Mouse (Mus musculus) forebrain, embryonic 12.5 days (tissue): Measurements from ENCODE around the gene Gm19668. TPM values are rescaled to one million over a fixed set of nuclear protein-coding genes. Genes with fewer than 3 reads are reported as not detected.
"Not testable (repeated sequence)": the region's sequence is repeated elsewhere in the genome, so short reads cannot be mapped to it uniquely, and the experiment has no call there.

Experiments
- ATAC-seq: fragments of 200-750 bp; cut with Nextera tagmentation; 2 replicates; pipeline ENCODE4 v1.8.0; 2017; ENCODE audit warnings: moderate TSS enrichment; ENCODE audit not compliant: low FRiP score
- H3K27ac ChIP-seq: fragments of 300-500 bp; sonication (generic); 2 replicates; pipeline ENCODE4 v1.5.1; 2016; ENCODE audit warnings: mild to moderate bottlenecking
- H3K27me3 ChIP-seq: fragments of 300-500 bp; sonication (generic); 2 replicates; pipeline ENCODE4 v1.6.1; 2016; ENCODE audit warnings: mild to moderate bottlenecking
- H3K36me3 ChIP-seq: fragments of 300-500 bp; sonication (generic); replicated peaks from 2 replicates; pipeline ENCODE4 v1.6.1; 2016; ENCODE audit warnings: mild to moderate bottlenecking
- H3K4me1 ChIP-seq: fragments of 300-500 bp; sonication (generic); 2 replicates; pipeline ENCODE4 v1.6.1; 2016
- H3K4me2 ChIP-seq: fragments of 300-500 bp; sonication (generic); 2 replicates; pipeline ENCODE4 v1.6.1; 2016; ENCODE audit warnings: mild to moderate bottlenecking, moderate library complexity
- H3K4me3 ChIP-seq: fragments of 300-500 bp; sonication (generic); replicated peaks from 2 replicates; pipeline ENCODE4 v1.5.1; 2016; ENCODE audit warnings: mild to moderate bottlenecking
- H3K9ac ChIP-seq: fragments of 300-500 bp; sonication (generic); 2 replicates; pipeline ENCODE4 v1.6.1; 2016; ENCODE audit warnings: mild to moderate bottlenecking
- H3K9me3 ChIP-seq: fragments of 300-500 bp; sonication (generic); 2 replicates; pipeline ENCODE4 v1.6.1; 2016
- WGBS: fragments of 180-500 bp; shearing (Covaris S2); methylation state at CpG from one replicate; pipeline ENCODE4 v1.1.7; 2016; 5-methylcytosine and 5-hydroxymethylcytosine counted together
- polyA plus RNA-seq: library from polyadenylated mRNA; unstranded; fragments of >200 nt; fragmentation: Nextera tagmentation; extraction: Ambion mirVana; gene quantifications from 2 replicates; pipeline ENCODE4 v1.2.1, GENCODE M21; 2016

Gene Gm19668
- polyA plus RNA-seq, 1 experiment from 2014 or later: not detected

- H3K27me3 ChIP-seq, H3K4me3 ChIP-seq, H3K9me3 ChIP-seq, H3K9ac ChIP-seq, ATAC-seq, H3K36me3 ChIP-seq, H3K4me2 ChIP-seq: not testable (repeated sequence)
- peaks cover 16% of the 10 kb centered on the region; the same call in 1 of the 2 replicates for H3K4me1 ChIP-seq
- H3K27ac ChIP-seq: peak overlapping the region; percentile 70
- 27% methylated on average over 3 of the region's 3 CpGs for WGBS
Observed at GRCm38 (mm10) chr10:77798164-77798920, 591 bp downstream of the Gm19668 start.

DNA sequence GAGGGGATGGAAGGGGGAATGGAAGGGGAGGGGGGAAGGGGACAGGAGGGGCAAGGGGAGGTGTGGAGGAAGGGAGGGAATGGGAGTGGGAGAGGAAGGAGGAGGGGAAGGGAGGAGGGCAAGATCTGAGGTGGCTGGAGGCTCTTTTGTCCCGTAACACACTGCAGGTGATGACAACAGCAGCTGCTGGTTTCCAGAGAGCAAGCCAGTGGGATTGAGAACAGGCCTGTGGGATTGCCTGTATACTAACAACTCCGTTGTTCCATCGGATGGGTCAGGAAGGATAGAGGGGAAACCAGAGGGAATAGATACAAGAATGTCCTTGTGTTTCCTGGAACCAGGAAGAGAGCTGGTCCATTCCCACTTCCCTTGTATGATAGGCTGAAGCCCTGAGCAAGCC, 1.3 kb downstream of the Gm19668 start:
- no peaks in the 10 kb centered on the region for H3K9me3 ChIP-seq
- peaks cover 16% of the 10 kb centered on the region; the same call in 1 of the 2 replicates for H3K4me1 ChIP-seq
- no peak for ATAC-seq
- H3K27ac ChIP-seq: peak overlapping the region; percentile 70; the same call in 1 of the 2 replicates
- no peak overlapping the region for H3K4me3 ChIP-seq
- H3K4me2 ChIP-seq: no peak overlapping the region
- no peaks in the 10 kb centered on the region for H3K36me3 ChIP-seq
- no peak overlapping the region for H3K9ac ChIP-seq
- 6% methylated on average over 3 of the region's 3 CpGs for WGBS
- no peaks in the 10 kb centered on the region for H3K27me3 ChIP-seq

GRCm38 (mm10) chr10:77794976-77795375, 4.0 kb downstream of the Gm19668 start, which contains the start of gene Gm9639:
Gene Gm9639 (minus strand): TSS chr10:77795076.
- Histone ChIP-seq H3K4me3 (no peak within 1 kb of the TSS), H3K36me3 (no peaks in the 10 kb centered on the region), H3K27ac (0 out of 2 replicates have a peak within 1 kb of the TSS, but pooled peaks have one; percentile 36), H3K9ac (no peak within 1 kb of the TSS), H3K4me1 (peaks cover 16% of the 10 kb centered on the region; the same call in 1 of the 2 replicates), H3K27me3 (no peaks in the 10 kb centered on the region), H3K9me3 (no peaks in the 10 kb centered on the region), H3K4me2 (no peak within 1 kb of the TSS)
- no peak for ATAC-seq
- WGBS: 55% methylated on average over 2 of the region's 2 CpGs

DNA sequence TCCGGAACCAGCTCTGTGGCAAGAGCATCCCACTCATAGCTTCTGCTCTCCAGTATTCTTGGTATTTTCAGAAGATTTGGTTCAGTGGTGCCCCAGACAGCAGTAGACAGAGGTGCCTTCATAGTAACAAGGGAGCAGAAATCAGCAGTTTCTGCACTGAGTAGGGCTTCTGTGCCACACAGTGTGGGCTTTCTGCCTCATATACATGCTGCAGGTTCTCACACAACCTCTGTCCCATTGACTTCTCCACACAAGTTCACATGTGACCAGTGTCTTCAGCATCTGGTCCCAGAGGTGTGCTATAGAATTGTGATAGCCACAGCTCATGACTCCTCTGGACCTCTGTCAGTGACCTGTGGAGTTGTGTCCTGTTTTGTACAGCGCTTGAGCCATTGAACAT, 10.3 kb downstream of the Gm19668 start:
- no peak for ATAC-seq
- H3K4me3 ChIP-seq: no peak overlapping the region
- no peaks in the 10 kb centered on the region for H3K36me3 ChIP-seq
- no peaks in the 10 kb centered on the region for H3K9me3 ChIP-seq
- no peak overlapping the region for H3K4me2 ChIP-seq
- H3K9ac ChIP-seq: no peak overlapping the region
- WGBS: 90% methylated on average over 2 of the region's 2 CpGs
- no peaks in the 10 kb centered on the region for H3K4me1 ChIP-seq
- H3K27me3 ChIP-seq: no peaks in the 10 kb centered on the region
- no peak overlapping the region for H3K27ac ChIP-seq

- H3K9me3 ChIP-seq, H3K9ac ChIP-seq, ATAC-seq, H3K4me3 ChIP-seq, H3K4me1 ChIP-seq, H3K27me3 ChIP-seq, H3K27ac ChIP-seq, H3K36me3 ChIP-seq, H3K4me2 ChIP-seq: not testable (repeated sequence)
- 43% methylated on average over 1 of the region's 1 CpGs for WGBS
Observed at GRCm38 (mm10) chr10:77787876-77788275, 11.1 kb downstream of the Gm19668 start, which contains the start of gene Gm7137. Gene Gm7137 (minus strand): TSS chr10:77788200.

GRCm38 (mm10) chr10:77783396-77783795, 15.5 kb downstream of the Gm19668 start:
- not testable (repeated sequence) for H3K36me3 ChIP-seq
- WGBS: 70% methylated on average over 3 of the region's 3 CpGs

DNA sequence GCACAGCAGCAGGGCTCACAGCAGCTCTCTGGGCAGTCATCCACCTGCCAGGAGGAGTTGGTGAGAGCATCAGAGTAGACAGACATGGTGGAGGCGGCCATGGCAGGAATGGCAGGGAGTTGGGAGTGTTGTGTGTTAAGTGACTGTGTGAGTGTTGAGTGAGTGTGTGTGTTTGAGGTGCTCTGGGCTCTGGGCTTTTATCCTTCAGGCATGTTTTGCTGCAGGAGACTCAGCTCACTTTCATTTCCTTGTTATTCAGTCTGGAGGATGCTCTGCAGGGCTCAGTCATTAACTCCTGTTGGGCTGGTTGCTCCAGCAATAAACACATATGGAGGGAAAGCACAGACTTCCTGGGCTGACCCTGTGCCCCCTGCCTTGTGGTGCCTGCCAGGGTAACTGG, 16.5 kb downstream of the Gm19668 start, which contains the start of gene Gm3250:
Gene Gm3250 (minus strand): TSS at position 101 of the 400 bp plus-strand sequence.
- ATAC-seq, H3K27ac ChIP-seq, H3K27me3 ChIP-seq, H3K9me3 ChIP-seq, H3K4me2 ChIP-seq, H3K36me3 ChIP-seq, H3K4me3 ChIP-seq, H3K9ac ChIP-seq, H3K4me1 ChIP-seq: not testable (repeated sequence)
- no CpG with 5 or more reads among the region's 1 CpGs for WGBS

More at GRCm38 (mm10) chr10:77783396-77783795, 15.5 kb downstream of the Gm19668 start:
- not testable (repeated sequence) for H3K4me2 ChIP-seq, H3K27ac ChIP-seq, H3K27me3 ChIP-seq, H3K9me3 ChIP-seq, H3K4me3 ChIP-seq, H3K9ac ChIP-seq, ATAC-seq, H3K4me1 ChIP-seq

GRCm38 (mm10) chr10:77776844-77777243, 22.1 kb downstream of the Gm19668 start, which contains the start of gene Gm7138:
Gene Gm7138 (minus strand): TSS chr10:77776944.
- ATAC-seq, H3K36me3 ChIP-seq, H3K4me2 ChIP-seq, H3K4me3 ChIP-seq, H3K4me1 ChIP-seq, H3K9me3 ChIP-seq, H3K27ac ChIP-seq, H3K27me3 ChIP-seq, H3K9ac ChIP-seq: not testable (repeated sequence)
- 71% methylated on average over 1 of the region's 1 CpGs for WGBS

DNA sequence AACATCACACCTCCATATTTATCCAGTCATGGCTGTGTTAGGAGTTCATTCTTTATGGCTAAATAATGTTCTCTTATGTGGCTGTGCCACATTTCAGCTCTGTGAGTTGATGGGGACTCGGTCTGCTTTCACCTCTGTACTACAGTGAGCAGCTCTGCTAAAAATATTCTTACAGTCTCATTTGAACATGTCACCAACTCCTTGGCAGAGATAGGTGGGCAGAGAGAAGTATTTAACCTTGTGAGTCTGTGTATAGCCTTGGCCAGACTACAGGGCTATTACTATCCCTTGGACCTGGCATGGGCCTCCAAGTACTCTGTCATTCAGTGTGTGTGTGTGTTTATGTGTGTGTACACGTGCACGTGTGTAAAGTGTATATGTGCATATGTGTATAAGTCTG, 26.8 kb downstream of the Gm19668 start:
- not testable (repeated sequence) for H3K36me3 ChIP-seq, H3K27ac ChIP-seq, H3K4me1 ChIP-seq, H3K27me3 ChIP-seq, H3K9ac ChIP-seq, H3K4me3 ChIP-seq, H3K9me3 ChIP-seq, ATAC-seq, H3K4me2 ChIP-seq
- WGBS: 92% methylated on average over 1 of the region's 3 CpGs

DNA sequence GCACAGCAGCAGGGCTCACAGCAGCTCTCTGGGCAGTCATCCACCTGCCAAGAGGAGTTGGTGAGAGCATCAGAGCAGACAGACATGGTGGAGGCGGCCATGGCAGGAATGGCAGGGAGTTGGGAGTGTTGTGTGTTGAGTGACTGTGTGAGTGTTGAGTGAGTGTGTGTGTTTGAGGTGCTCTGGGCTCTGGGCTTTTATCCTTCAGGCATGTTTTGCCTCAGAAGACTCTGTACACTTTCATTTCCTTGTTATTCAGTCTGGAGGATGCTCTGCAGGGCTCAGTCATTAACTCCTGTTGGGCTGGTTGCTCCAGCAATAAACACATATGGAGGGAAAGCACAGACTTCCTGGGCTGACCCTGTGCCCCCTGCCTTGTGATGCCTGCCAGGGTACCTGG, 27.7 kb downstream of the Gm19668 start, which contains the start of gene Gm3238:
Gene Gm3238 (minus strand): TSS at position 101 of the 400 bp plus-strand sequence.
- WGBS: 38% methylated on average over 1 of the region's 1 CpGs
- ATAC-seq, H3K4me1 ChIP-seq, H3K36me3 ChIP-seq, H3K9me3 ChIP-seq, H3K9ac ChIP-seq, H3K4me2 ChIP-seq, H3K27me3 ChIP-seq, H3K4me3 ChIP-seq, H3K27ac ChIP-seq: not testable (repeated sequence)

GRCm38 (mm10) chr10:77769727-77770126, 29.2 kb downstream of the Gm19668 start:
- H3K27me3 ChIP-seq: no peaks in the 10 kb centered on the region
- H3K9me3 ChIP-seq: no peaks in the 10 kb centered on the region
- no peak overlapping the region for H3K9ac ChIP-seq
- H3K4me1 ChIP-seq: no peaks in the 10 kb centered on the region
- WGBS: 77% methylated on average over 1 of the region's 1 CpGs
- no peaks in the 10 kb centered on the region for H3K36me3 ChIP-seq
- H3K4me2 ChIP-seq: no peak overlapping the region
- ATAC-seq: no peak
- no peak overlapping the region for H3K4me3 ChIP-seq
- no peak overlapping the region for H3K27ac ChIP-seq

- not testable (repeated sequence) for ATAC-seq
Observed at GRCm38 (mm10) chr10:77759582-77759981, 39.4 kb downstream of the Gm19668 start, which contains the start of gene Gm3233. Gene Gm3233 (minus strand): TSS chr10:77759682.

GRCm38 (mm10) chr10:77753448-77753847, 45.5 kb downstream of the Gm19668 start:
- no peak overlapping the region for H3K4me3 ChIP-seq
- no peak overlapping the region for H3K27ac ChIP-seq
- H3K4me2 ChIP-seq: no peak overlapping the region
- ATAC-seq: no peak
- H3K27me3 ChIP-seq: no peaks in the 10 kb centered on the region
- H3K9ac ChIP-seq: no peak overlapping the region
- H3K9me3 ChIP-seq: no peaks in the 10 kb centered on the region
- H3K4me1 ChIP-seq: no peaks in the 10 kb centered on the region
- H3K36me3 ChIP-seq: no peaks in the 10 kb centered on the region

More at GRCm38 (mm10) chr10:77759582-77759981, 39.4 kb downstream of the Gm19668 start, which contains the start of gene Gm3233:
- H3K4me3 ChIP-seq, H3K9ac ChIP-seq, H3K27me3 ChIP-seq, H3K4me2 ChIP-seq, H3K36me3 ChIP-seq, H3K27ac ChIP-seq, H3K4me1 ChIP-seq, H3K9me3 ChIP-seq: not testable (repeated sequence)
- WGBS: no CpG with 5 or more reads among the region's 1 CpGs
